In genomic region chr11:116725031-116725948, GRCm38 (mm10) we compare ENCODE assay signal across 10 mouse cellular contexts. TPM values are rescaled to one million over a fixed set of nuclear protein-coding genes. Genes with fewer than 3 reads are reported as not detected.
DNase-seq lines count a peak whose midpoint lies in the region; ATAC-seq lines count a peak whose summit lies in the region.
"Had no signal": no experiment of that assay in that cellular context is flagged by ENCODE, and none has a peak within 500 bp of the region (broad histone marks: within the 10 kb centered on the region; RNA-seq: fewer than 3 reads in every experiment).

No protein-coding gene starts in this region.

- ATAC-seq in heart, embryonic 16.5 days (replicated peaks; ENCODE audit: extremely low read depth, insufficient read depth, low FRiP score): no peak
- no peak for ATAC-seq in liver, embryonic 12.5 days
- ATAC-seq: Patski had no signal

- no peaks in the 10 kb centered on the region for H3K4me1 ChIP-seq in heart, embryonic 16.5 days (ENCODE audit: control insufficient read depth, insufficient read depth, low read length)
- peaks cover 24% of the 10 kb centered on the region for H3K4me1 ChIP-seq in midbrain, embryonic 10.5 days
- H3K4me1 ChIP-seq in liver, embryonic 12.5 days: no peaks in the 10 kb centered on the region

- H3K27ac ChIP-seq in heart, embryonic 16.5 days (ENCODE audit: low read length): no peak overlapping the region
- H3K27ac ChIP-seq in midbrain, embryonic 10.5 days (replicated peaks): peak overlapping the region; percentile 78
- no peak overlapping the region for H3K27ac ChIP-seq in liver, embryonic 12.5 days

- no peak overlapping the region for H3K4me3 ChIP-seq in heart, embryonic 16.5 days (ENCODE audit: low read length)
- H3K4me3 ChIP-seq in midbrain, embryonic 10.5 days: peak overlapping the region; percentile 37
- H3K4me3 ChIP-seq in liver, embryonic 12.5 days: no peak overlapping the region

- no peak overlapping the region for H3K9ac ChIP-seq in heart, embryonic 16.5 days (ENCODE audit: low read length)
- no peak overlapping the region for H3K9ac ChIP-seq in liver, embryonic 12.5 days

- no peak for DNase-seq in heart, adult 9 months (ENCODE audit: low spot score in 2 of 2)
- DNase-seq in ES-CJ7 (ENCODE audit: low read depth, low spot score): peak; percentile 100
- peak; percentile 20 for DNase-seq in embryo, embryonic 9.5 days (ENCODE audit: extremely low spot score)
- peak; percentile 48 for DNase-seq in midbrain, embryonic 10.5 days (ENCODE audit: low spot score)
- DNase-seq in adrenal gland, postnatal 25 days: no peak
- DNase-seq in yolk sac, embryonic 10.5 days (ENCODE audit: low spot score): no peak

- H3K36me3 ChIP-seq in heart, embryonic 16.5 days (ENCODE audit: control insufficient read depth, insufficient read depth): no peaks in the 10 kb centered on the region
- no peaks in the 10 kb centered on the region for H3K36me3 ChIP-seq in midbrain, embryonic 10.5 days
- no peaks in the 10 kb centered on the region for H3K36me3 ChIP-seq in liver, embryonic 12.5 days

- H3K9me3 ChIP-seq in heart, embryonic 16.5 days (replicated peaks; ENCODE audit: control insufficient read depth, low read length): 0 out of 2 replicates have a peak, but pooled peaks cover under 1% of the 10 kb centered on the region
- no peaks in the 10 kb centered on the region for H3K9me3 ChIP-seq in midbrain, embryonic 10.5 days (replicated peaks)
- no peaks in the 10 kb centered on the region for H3K9me3 ChIP-seq in liver, embryonic 12.5 days (replicated peaks)

- no peaks in the 10 kb centered on the region for H3K27me3 ChIP-seq in heart, embryonic 16.5 days (ENCODE audit: control insufficient read depth, insufficient read depth, low read length)
- no peaks in the 10 kb centered on the region for H3K27me3 ChIP-seq in midbrain, embryonic 10.5 days (ENCODE audit: low read depth, poor library complexity, severe bottlenecking)
- peaks cover 9% of the 10 kb centered on the region; the same call in 1 of the 2 replicates for H3K27me3 ChIP-seq in liver, embryonic 12.5 days (replicated peaks)
- H3K27me3 ChIP-seq: Patski had no signal

- peak overlapping the region; percentile 29; the same call in 1 of the 2 replicates for H3K4me2 ChIP-seq in heart, embryonic 16.5 days (ENCODE audit: low read depth, low read length)
- H3K4me2 ChIP-seq in liver, embryonic 12.5 days: no peak overlapping the region

- WGBS in heart, embryonic 16.5 days: 37% methylated on average over 27 of the region's 27 CpGs
- 41% methylated on average over 27 of the region's 27 CpGs for WGBS in midbrain, embryonic 10.5 days
- 33% methylated on average over 27 of the region's 27 CpGs for WGBS in liver, embryonic 12.5 days (ENCODE audit: insufficient replicate concordance)

RNA-seq across cellular contexts. Expression of gene St6galnac1, which starts 50.0 kb away (rescaled TPM):
- not detected in 2 replicates for polyA plus RNA-seq in heart, embryonic 16.5 days (2015; fragmentation: Nextera tagmentation; extraction: Ambion mirVana)
- polyA plus RNA-seq in midbrain, embryonic 10.5 days (2016; fragmentation: Nextera tagmentation; extraction: Ambion mirVana): not detected in 2 replicates
- total RNA-seq in adrenal gland, postnatal 25 days (2021): not detected in 2 replicates
- polyA plus RNA-seq in liver, embryonic 12.5 days (2016; fragmentation: Nextera tagmentation; extraction: Ambion mirVana): not detected in 2 replicates
- total RNA-seq: heart, postnatal 10 days had no signal
- polyA plus RNA-seq: Patski had no signal

Comparison
In these comparisons a context has a peak if more than half of its experiments do, and no peak if none do; other contexts are left out.
1. DNase-seq: peak in ES-CJ7 (single experiment), embryo, embryonic 9.5 days (single experiment) and midbrain, embryonic 10.5 days (single experiment); none in heart, adult 9 months (0 of 2), adrenal gland, postnatal 25 days (single experiment) and yolk sac, embryonic 10.5 days (single experiment).